Mouse (Mus musculus): Measurements from ENCODE around the gene Cbfb. TPM values are rescaled to one million over a fixed set of nuclear protein-coding genes. Genes with fewer than 3 reads are reported as not detected.
A peak's percentile ranks its signal among the peaks of the same experiment; 100 is the strongest.
"Not testable (repeated sequence)": the region's sequence is repeated elsewhere in the genome, so short reads cannot be mapped to it uniquely, and the experiment has no call there.

Gene Cbfb
- total RNA-seq, 2 experiments from 2014 or later, result 20.2 to 26.8 TPM

DNA sequence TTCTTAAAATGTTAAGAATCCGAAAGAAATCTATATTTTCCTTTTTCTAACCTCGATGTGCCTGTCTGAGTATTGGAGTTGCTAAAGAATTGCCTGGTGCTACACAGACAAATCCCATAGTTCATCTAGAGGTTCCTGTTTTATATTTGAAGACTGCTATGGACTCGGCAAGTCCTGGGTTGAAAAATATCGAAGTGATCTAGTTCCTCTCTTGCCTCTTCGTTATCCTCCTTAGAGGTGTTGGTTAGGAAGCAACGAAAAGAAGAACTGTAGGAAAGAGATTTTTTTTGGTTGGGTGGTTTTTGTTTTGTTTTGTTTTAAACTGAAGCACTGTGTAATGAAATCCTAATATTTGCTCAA, 1.5 kb downstream of the Cbfb start:
- intact Hi-C loops (cut with DNase I), result no loop called here
- DNase-seq (ENCODE audit: low spot score), result no peak

DNA sequence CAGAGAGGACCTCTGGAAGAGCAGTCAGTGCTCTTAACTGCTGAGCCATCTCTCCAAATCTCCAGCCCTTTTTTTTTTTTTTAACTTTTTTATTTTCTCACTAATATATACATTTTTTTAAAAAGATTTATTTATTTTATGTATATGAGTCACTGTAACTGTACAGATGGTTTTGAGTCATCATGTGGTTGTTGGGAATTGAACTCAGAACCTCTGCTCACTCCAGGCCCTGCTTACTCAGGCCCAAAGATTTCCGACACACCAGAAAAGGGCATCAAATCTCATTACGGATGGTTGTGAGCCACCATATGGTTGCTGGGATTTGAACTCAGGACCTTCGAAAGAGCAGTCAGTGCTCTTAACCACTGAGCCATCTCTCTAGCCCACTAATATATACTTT, 4.8 kb downstream of the Cbfb start:
- intact Hi-C loops (cut with DNase I); DNase-seq (ENCODE audit: low spot score): not testable (repeated sequence)

DNA sequence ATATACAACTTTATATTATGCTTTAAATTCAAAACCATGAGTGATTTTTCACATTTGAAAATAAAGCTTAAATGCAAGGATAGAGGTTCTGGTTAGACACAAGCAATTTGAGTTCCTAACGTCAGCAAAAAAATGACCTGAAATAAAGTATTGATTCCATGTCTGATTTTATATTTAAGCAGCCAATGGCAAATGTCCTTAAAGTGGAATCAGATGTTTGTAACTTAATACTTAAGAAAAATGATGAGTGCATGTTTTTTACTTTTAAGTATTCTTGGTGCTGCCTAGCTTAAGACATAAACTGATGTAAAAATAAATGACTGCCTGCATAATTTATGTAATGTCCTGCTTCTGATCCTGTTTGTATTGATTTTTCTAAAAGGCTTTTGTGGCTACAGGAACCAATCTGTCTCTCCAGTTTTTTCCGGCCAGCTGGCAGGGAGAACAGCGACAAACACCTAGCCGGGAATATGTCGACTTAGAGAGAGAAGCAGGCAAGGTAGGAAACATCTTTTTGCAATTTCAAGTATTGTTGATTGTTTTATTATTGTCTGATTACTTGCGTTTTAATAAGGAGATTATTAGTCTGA, 7.8 kb downstream of the Cbfb start:
- DNase-seq (ENCODE audit: low spot score), result no peak
- intact Hi-C loops (cut with DNase I), result no loop called here

DNA sequence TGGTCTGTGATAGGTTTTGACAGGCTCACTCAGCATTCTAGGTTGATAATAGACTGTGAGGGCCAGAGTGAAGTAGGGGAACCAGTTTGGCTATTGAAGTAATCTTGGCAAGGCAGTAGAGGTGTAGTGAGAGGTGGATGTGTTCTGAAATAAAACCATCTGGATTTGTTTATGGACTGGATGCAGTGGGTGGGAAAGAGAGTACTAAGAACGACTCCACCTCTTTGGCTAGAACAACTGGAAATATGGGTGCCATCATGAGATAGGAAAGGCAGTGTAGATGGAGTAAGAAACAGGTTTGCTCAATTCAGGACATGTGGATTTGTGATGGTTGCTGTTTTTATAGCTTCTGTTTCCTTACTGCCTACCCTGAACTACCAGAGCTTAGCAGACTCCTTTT, 11.7 kb downstream of the Cbfb start:
- intact Hi-C loops (cut with DNase I), result no loop called here
- no peak for DNase-seq (ENCODE audit: low spot score)

DNA sequence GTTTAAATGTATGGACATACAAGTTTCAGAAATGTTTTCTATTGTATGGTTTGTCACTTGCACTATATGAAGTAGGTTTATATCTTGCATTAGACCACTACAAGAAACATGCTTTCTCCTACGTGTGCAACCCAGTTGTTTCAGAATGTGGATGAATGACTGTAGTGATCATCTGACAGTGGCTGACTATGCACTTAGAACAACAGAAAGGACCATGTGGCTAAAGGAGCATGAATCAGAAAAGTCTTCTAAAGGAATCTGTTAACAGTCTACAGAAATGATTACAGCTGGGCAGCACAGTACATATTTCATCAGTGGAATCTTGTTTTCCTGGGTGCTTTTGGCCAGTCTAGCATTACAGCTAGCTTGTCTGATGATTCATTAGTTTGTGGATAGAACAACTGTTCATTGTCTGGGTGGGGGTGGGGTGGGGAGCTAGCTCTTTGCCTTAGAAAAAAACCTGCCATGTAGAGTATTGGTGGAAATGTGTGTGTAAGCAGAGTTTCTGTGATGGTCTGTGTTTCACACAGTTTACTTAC, 16.1 kb downstream of the Cbfb start:
- intact Hi-C loops (cut with DNase I), result no loop called here
- DNase-seq (ENCODE audit: low spot score), result no peak

DNA sequence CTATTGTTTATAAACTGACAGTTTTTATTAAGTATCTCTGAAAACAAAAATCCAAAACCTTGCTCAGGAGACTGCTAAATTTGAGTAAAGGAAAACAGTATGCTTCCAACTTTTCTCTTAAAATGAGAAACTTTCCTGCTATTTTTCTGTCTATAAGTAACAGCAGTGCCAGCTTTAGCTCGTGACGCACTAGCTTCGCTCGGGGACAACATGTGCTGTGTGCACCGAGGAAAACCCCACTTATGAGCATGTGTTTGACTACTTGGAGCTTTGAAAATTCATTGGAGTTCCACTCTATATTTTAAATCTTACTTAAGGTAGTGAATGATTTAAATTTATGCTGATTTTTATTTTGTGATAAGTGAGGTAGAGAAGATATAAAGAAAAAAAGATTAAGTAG, 21.7 kb downstream of the Cbfb start:
- DNase-seq (ENCODE audit: low spot score), result no peak
- intact Hi-C loops (cut with DNase I), result no loop called here

DNA sequence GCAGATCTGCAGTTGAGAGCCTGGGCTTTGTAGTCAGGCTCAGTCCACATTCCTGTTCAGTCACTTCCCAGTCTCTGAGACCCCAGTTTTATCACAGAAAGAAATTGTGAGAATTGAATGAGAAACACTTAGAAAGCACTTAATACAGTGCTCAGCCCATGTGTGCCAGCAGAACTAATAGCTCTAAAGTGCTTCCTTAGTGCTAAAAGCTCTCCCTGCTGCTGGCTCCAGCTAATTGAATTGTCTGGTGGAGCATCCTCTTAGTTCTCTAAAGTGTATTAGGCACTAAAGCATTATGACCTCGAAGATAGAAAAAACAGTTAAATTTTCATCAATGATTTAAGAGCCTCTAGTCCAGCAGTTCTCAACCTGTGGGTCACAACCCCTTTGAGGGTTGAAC, 35.3 kb downstream of the Cbfb start:
- intact Hi-C loops (cut with DNase I), result no loop called here
- DNase-seq (ENCODE audit: low spot score), result no peak

DNA sequence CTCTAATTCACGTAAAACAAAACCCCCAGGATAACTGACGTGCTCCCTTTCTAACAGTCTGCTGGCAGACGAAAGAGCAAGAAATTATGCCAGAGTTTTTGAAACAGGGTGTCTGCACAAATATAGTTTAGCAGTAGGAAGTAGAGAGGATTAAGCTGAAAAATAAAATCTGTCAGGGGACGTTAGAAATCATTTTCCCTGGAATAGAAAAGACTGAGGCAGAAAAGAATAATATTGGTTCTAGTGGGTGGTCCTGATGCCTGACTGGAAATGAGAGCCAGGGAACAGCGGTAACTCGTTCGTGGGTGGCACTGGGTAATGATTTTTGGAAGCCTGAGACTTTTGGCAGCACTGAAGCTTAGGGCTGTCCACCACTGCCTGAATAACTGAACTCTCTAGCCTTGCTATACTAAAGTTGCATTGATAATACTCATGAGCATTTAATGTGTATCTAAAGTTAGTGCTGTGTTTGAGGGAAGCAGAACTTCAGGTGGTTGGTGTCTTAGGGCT, 36.3 kb downstream of the Cbfb start:
- intact Hi-C loops (cut with DNase I), result no loop called here
- no peak for DNase-seq (ENCODE audit: low spot score)

DNA sequence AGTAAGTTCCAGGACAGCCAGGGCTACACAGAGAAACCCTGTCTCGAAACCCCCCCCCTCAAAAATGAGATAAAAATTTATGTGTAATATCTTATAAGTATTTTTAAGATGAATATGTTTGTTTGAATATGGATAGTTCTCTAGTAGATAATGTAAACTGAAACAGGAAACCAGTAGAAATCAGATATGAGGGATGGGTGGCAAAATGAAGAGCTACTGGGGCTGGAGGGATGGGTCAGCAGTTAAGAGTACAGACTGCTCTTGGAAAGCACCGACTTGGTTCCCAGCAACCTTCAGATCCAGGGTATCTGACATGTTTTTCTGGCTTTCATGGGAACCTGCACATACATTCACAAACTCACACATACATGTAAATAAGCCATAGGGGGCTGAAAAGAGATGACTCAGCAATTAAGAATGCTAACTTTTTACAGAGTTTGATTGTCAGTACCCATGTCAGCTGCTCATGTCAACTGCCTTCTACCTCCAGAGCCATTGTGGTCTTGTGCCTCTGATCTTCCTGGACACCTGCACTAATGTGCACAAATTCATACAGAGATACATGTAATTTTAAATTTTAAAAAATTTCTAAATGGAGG, 37.3 kb downstream of the Cbfb start:
- intact Hi-C loops (cut with DNase I), result no loop called here
- DNase-seq (ENCODE audit: low spot score), result no peak

DNA sequence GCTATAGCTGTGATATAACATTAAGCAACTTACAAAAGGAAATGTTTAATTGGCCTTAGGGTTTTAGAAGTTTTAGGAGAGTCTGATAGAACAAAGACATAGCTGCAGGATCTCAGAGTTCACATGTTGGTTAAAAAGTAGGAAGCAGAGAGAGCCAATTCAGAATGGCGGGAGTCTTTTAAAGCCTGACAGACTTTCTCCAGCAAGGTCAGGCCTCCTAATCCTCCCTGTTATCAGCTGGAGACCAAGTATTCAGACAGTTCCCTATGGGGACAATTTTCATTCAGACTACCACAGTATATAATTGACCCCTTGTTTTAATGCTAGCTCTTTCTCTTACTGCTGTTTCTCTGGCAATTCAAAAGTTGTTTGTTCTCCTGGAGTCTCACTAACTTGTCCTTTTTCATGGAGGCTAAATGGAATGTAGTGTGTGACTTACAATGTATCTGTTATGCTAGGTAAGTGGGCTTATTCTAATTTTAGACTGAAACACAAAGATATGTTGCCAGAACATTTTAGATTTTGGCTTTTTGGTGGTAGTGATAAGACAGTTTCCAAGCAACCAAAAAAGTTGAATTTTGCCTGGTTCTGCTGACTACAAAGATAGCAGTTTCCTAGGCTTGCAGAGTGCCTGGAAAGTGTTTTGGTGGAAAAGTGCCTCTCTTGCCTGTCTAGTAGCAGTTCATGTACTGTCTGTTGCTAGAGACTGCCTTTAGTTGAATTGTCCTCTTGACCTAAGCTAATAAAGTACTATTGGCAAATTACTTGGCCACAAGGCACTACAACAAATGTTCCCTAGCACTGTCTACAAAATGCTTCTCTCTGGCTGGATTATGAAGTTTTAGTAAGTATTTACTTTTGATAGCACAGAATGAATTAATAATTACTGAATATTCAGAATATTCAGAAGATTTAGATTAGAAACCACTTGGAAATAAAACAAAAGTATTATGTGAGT, 39.0 kb downstream of the Cbfb start:
- no peak for DNase-seq (ENCODE audit: low spot score)
- intact Hi-C loops (cut with DNase I), result no loop called here

DNA sequence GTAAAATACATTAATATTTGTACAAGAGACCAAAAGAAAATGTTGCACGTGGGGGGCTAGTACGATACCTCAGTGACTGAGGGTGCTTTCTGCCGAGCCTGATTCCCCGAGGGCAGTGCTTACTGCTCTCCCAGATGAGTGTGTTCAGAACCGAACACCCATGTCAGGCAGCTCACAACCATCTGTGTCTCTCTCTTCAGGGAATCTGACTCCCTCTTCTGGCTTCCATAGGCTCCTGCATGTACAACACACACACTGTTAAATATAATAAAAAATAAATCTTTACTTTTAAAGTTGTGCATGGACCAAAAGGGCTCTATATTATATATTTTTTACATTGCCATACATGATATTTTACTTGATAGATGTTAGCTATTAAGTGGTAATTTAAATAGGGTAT, 43.6 kb downstream of the Cbfb start:
- intact Hi-C loops (cut with DNase I), result no loop called here

DNA sequence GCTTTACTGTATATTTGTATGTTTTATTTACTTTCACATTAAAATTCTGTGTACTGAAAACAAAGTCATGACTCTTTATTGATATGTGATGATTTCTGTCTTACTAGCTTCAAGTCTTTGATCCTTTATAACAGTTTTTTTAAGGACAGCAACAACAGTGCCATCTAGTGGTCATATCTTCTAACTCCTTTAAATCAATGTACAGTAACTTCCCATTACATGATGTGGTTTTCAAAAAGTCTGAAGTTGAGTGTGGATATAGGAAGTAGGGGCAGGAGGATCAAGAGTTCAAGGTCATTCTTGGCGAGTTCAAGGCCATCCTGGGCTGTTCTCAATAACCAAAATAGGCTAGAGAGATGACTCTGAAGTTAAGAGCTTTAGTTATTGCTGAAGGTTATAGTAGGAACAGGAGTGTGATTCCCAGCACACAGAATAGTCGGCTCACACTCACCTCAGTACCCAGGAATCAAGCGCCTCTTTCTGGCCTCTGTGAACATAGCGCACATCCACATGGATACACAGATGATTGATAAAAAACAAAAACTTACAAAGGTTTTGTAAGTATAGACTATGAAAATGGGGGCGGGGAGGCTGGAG, 47.5 kb downstream of the Cbfb start:
- DNase-seq (ENCODE audit: low spot score), result no peak
- intact Hi-C loops (cut with DNase I), result loop anchor here (2.0 to 5.0 kb wide), 5 partner anchors 61 to 561 kb away; no protein-coding TSS in a partner anchor

More for the DNA sequence above, 43.6 kb downstream of the Cbfb start:
- DNase-seq (ENCODE audit: low spot score), result no peak

DNA sequence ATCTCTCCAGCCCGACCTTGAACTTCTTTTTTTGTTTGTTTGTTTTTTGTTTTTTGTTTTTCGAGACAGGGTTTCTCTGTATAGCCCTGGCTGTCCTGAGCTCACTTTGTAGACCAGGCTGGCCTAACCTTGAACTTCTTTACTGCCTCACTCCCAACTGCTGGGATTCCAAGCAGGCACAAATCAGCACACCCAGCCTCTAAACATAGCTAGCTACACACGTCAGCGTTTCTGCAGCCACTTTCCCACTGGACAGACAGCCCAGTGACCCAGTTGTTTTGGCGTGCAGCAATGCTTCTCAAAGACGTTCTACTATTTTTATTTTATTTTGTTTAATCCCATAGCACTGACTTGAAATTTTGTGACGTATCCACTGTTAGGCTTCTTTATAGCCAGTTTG, 53.4 kb downstream of the Cbfb start:
- no peak for DNase-seq (ENCODE audit: low spot score)
- intact Hi-C loops (cut with DNase I), result loop anchor here (2.0 kb wide), 1 partner anchor 53 kb away; the partner anchor contains the start of gene Cbfb

DNA sequence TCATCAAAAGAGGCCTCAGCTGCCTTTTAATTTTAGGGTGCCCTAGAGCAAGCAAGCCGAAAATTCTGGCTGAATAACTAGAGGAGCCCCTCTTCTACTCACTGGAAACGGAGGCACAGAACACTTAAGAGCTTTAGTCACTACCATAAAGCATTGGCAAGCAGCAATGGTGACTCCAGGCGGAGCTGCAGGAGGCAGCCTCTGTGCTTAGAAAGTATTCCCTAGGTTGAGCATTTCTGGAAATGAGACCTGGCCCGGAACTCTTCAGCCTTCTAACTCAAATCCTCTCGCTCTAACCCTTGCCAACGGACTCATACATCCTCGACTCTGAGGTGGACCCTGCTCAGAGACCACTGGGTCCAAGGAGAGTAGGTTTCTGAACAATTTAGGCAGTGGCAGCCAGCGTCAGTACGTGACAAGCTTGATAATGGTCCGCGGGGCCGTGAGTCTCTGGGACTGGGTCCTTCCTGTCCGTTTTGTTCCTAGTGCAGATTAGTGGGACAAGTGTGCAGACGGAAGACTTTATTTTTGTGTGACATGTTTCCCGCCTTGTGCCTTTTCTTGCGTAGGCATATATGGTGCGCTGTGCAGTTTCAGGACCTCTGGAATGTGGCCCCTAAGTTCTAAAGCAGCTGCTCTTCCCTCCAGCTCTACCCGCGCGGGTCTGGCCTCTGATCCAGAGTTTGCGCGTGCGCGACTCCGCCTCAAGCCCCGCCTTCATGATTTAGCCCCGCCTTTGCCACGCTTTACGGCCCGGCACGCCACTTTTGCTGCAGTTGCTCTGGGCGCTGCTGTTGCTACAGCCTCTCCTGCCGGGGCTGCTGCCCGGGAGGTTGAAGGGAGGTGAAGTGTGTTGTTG, 54.2 kb downstream of the Cbfb start, which contains the start of gene D230025D16Rik:
D230025D16Rik (plus strand) TSS at position 733 of the 859 bp plus-strand sequence.
- intact Hi-C loops (cut with DNase I), result loop anchor here (2.0 kb wide), 1 partner anchor 54 kb away; the partner anchor contains the start of gene Cbfb
- DNase-seq (ENCODE audit: low spot score), result peak; percentile 89

DNA sequence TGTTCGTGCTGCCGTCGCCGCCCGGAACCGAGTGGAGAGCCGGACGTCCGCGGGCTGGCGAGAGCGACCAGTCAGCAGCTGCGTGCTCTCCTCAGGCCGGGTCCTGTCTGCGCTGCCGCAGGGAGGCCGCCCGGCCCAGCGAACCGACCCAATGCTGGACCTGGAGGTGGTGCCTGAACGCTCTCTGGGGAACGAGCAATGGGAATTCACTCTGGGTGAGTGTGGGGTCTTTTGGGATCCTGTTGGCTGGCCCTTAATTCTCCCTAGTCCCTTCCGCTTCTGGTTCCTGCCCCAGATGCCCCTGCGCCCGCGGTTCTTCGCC, 54.8 kb downstream of the Cbfb start:
- no peak for DNase-seq (ENCODE audit: low spot score)
- intact Hi-C loops (cut with DNase I), result loop anchor here (2.0 kb wide), 1 partner anchor 54 kb away; the partner anchor contains the start of gene Cbfb

DNA sequence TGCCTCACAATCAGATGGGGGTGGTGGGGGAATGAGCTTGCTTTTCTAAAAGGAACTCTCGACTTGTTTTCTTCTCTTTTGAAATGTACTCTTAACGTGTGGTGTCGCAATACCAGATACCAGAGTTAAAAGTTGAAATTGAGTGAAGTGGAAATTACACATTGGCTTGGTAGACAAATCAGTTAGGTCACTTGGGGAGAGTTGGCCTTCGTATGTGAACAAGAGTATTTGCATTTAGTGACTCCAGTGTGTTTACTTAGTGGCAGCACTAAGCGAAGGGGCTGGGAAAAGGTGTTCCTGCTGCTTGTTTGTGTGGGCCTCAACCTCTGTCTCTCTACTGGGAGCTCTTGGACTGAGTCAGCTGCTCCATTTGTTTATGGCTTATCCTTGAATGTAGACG, 55.4 kb downstream of the Cbfb start:
- intact Hi-C loops (cut with DNase I), result loop anchor here (2.0 kb wide), 1 partner anchor 55 kb away; the partner anchor contains the start of gene Cbfb
- no peak for DNase-seq (ENCODE audit: low spot score)

DNA sequence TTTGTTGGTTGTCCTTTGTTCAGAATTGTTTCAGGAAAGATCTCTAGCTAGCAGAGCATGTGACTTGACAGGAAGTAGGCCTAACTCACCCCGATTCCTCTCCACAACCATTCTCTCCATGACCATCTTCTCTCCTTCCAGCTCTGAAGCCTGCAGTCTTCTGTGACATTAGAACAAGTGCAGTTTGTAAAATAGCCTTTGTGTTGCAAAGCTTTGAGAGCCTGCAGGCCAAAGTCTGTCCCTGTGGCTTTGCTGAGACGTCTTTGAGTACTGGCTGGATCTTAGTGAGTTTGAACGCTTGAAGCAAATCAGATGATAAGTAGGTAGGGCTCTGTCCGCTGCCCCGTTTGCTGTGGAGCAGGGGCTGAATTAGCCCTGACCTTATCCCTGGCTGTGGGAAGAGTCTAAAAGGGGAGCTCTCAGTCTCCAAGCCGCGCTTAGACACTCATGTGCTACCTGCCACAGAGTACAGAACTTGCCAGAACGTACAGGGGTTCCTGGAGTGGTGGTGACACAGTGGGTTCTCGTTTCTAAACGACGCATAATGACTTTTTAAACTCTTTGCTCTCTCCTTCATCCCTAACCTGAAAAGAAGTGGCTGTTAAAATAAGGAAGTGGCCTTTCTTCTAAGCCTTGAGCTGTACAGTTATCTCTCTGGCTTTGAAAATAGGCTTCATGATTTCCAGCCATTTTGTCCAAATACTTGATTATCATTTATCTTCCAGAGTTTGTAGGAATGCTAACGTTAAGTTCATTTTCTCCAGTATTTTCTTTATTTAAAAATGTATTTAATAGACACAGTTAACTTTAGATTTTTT, 61.2 kb downstream of the Cbfb start:
- DNase-seq (ENCODE audit: low spot score), result no peak
- intact Hi-C loops (cut with DNase I), result no loop called here

DNA sequence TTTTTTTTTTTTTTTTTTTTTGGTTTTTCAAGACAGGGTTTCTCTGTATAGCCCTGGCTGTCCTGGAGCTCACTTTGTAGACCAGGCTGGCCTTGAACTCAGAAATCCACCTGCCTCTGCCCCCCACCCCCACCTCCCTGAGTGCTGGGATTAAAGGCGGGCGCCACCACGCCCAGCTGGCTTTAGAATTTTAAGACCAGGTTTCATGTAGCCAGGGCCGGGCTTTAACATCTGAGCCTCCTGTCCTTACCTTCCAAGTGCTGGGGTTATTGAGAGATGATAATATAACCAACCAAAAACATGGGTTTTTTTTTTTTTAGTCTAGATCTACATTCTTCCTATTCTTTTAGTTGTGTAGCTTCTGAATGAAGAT, 61.8 kb downstream of the Cbfb start:
- DNase-seq (ENCODE audit: low spot score); intact Hi-C loops (cut with DNase I): not testable (repeated sequence)
